Mouse (Mus musculus) CH12.LX (cell line): Measurements from ENCODE around the gene Kcnh2.

Experiments
- CTCF ChIP-seq, 2 experiments: IDR thresholded peaks in 1 of 2; conservative IDR thresholded peaks in 1 of 2; 2 replicates each; pipeline ENCODE4 v1.5.1; 2011 to 2012; ENCODE audit warnings: low read depth in 2 of 2, low read length in 2 of 2, improper control_type of control experiment in 1 of 2, inconsistent platforms in 1 of 2, mild to moderate bottlenecking in 1 of 2, moderate library complexity in 1 of 2
- POLR2A ChIP-seq: IDR thresholded peaks from 2 replicates; pipeline ENCODE4 v1.6.1; 2011; ENCODE audit warnings: low read depth, mild to moderate bottlenecking, improper control_type of control experiment, low read length
- SIN3A ChIP-seq: IDR thresholded peaks from 2 replicates; pipeline ENCODE4 v1.6.1; 2012; ENCODE audit warnings: low read length, improper control_type of control experiment, inconsistent platforms

GRCm38 (mm10) chr5:24320894-24321293 lies 30.5 kb downstream of the Kcnh2 start:
- no peak for TF ChIP-seq SIN3A
- TF ChIP-seq CTCF (conservative IDR thresholded peaks at IDR 0.05 in 1 of 2, IDR thresholded peaks at IDR 0.05 in 1 of 2; ENCODE audit: low read depth in 2 of 2, low read length in 2 of 2): no peak
- no peak for TF ChIP-seq POLR2A
